Mouse (Mus musculus): ENCODE data around the gene Minpp1.

The Minpp1 gene

DNA sequence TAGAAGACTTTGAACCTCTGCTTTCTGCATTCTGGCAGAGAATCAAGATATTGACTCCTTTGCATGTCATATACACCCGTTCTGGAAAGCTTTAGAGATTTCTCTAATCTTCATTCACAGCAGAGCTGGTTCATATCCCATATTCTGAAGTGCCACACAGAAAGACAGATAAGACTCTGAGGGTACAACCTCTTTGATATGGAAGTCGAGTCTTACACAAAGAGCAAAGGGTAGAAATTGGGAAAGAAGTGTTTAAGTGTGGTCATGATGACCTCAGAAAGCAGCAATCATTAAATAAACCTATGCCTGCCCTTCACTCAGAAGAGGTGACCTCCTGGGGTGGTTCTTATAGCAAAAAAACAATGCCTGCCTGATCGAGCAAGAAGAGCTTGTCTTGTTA is 43.2 kb downstream of the Minpp1 start:
- DNase-seq (ENCODE audit: low spot score in 2 of 2) = no peak

GRCm38 (mm10) chr19:32529252-32529942 is 43.8 kb downstream of the Minpp1 start:
- DNase-seq (ENCODE audit: low spot score in 2 of 2) = no peak

- DNase-seq (ENCODE audit: low spot score in 2 of 2) = no peak
These were observed 44.7 kb downstream of the Minpp1 start for GRCm38 (mm10) chr19:32530296-32530695.

DNA sequence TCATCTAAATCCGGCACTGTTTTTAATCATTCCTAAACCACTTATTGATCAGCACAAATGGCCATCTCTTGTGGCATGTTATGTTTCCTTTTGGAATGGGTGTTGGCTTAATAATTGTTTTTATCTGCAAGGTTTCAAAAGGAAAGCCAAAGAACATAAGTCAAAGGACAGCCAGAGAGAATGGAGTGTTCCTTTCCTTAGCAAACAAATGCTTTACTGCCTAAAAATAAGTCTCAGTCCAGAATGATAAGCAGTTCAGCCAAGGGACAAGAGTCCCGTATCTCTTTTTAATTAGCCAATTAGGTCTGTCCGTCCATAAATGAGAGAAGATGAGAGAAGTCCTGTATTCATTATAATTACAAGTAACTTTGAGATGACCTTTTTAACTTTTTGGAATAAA is 46.8 kb downstream of the Minpp1 start:
- DNase-seq (ENCODE audit: low spot score in 2 of 2) = no peak

- DNase-seq (ENCODE audit: low spot score in 2 of 2) = no peak
These were observed 47.4 kb downstream of the Minpp1 start for GRCm38 (mm10) chr19:32532737-32533505.

DNA sequence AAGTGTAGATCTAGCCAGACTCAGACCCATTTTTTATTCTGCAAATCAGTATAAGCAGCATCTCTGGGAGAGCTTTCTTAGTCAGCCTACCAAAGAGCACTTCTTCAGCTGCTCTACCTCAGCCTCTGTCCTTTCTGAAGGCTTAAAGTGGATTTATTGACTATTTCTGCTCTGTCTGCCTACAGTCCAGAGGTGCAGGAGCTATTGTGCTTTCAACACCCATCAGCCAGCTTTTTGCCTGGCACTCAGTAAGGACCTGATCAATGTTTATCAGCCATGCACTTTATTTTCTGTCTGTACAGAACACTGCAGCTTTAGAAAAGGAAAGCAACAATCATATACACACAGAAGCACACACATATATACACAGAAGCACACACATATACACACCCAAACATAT is 49.3 kb downstream of the Minpp1 start:
- no peak for DNase-seq (ENCODE audit: low spot score in 2 of 2)

DNA sequence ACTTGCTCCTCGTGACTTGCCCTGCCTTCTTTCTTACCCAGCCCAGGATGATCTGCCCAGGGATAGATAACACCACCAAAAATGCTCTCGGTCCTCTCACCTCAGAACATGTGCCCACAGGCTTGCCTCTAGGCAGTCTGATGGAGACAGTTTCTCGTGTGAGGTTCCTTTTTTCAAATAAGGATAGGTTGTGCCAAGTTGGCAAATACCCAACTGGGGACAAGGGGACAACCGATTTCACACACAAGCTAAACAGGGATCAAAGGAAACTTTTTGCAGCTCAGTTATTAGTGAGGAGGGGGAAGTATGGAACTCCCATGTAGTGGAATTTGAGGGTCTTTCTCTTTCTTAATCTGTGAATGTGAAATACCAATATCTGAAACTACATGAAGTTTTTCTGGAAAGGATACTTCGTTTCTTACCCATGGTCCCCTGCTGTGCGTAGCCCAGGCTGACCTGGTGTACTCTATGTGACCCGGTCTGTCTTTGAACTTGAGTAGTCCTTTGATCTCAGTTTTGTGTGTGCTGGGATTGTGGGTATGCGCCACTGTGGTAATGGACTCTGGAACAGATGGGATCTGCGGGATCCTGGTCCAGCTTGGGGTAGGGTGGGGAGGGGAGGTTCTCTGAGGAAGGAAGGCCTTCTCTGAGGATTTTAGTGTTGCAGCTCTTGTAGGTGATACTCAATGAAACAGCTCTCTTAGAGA is 57.4 kb downstream of the Minpp1 start:
- no peak for DNase-seq (ENCODE audit: low spot score in 2 of 2)

DNA sequence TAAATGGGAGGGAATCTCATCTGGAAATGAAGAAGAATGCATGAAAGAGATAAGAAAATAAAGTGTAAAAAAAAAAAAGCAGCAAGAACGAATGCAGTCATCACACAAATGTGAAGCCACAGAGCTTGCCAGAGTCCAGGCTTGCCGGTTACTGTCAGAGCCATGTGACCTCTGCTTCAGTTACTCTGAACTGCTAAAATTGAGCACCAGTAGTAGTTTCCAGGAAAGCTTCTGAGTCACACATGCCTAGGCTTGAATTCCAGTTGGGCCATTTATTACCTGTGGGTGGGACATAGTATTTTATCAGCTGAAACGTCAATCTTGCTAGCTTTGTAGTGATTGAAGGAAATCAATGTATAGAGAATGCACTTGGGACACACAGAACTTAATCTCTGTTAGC is 61.8 kb downstream of the Minpp1 start:
- no peak for DNase-seq (ENCODE audit: low spot score in 2 of 2)

- no peak for DNase-seq (ENCODE audit: low spot score in 2 of 2)
These were observed 62.6 kb downstream of the Minpp1 start for GRCm38 (mm10) chr19:32548202-32548601.

DNA sequence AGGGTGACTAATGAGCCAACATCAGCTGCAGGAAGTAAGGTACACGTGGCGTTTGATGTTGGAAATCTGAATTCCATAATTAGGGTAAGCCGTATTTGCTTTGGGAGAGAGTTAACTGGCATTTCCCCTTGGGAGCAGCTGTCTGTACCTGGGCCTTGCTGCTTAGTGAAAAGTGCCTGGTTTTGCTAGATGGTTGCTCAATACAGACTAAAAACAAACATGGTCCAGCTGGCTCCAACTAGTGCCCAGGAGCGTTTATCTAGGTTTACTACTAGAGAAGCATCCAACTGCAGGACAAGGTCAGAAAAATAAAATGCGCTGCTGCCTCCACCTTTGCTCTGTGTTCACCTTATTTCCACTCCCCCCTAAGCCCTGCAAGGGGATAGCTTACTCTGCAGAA is 64.9 kb downstream of the Minpp1 start:
- DNase-seq (ENCODE audit: low spot score in 2 of 2) = no peak

DNA sequence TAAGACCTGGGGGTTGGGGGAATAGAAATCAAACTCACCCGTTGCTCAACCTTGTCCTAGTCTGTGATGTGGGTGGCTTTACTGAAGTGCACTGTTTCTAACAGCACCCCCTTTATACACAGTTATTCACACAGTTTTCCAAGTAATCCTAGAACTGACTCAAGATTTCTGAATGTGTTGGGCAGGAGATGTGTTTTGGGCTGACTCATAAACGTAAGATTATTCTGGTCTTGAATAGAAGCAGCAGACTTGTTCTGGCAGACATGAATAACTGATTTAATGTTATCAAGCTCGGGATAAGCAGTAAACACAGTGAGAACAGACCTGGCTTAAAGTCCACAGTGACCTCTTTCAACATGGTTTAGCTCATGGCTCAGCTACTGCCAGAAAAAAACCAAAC is 65.9 kb downstream of the Minpp1 start:
- no peak for DNase-seq (ENCODE audit: low spot score in 2 of 2)

- no peak for DNase-seq (ENCODE audit: low spot score in 2 of 2)
These were observed 66.5 kb downstream of the Minpp1 start for GRCm38 (mm10) chr19:32552106-32552505.

- DNase-seq (ENCODE audit: low spot score in 2 of 2) = no peak
These were observed 67.7 kb downstream of the Minpp1 start for GRCm38 (mm10) chr19:32553310-32553709.

- DNase-seq (ENCODE audit: low spot score in 2 of 2) = no peak
These were observed 69.7 kb downstream of the Minpp1 start for GRCm38 (mm10) chr19:32555257-32555656.
